Mouse (Mus musculus) spleen, postnatal 14 days (tissue): ENCODE measurements around the gene Tpbg.
"Not testable (repeated sequence)": the region's sequence is repeated elsewhere in the genome, so short reads cannot be mapped to it uniquely, and the experiment has no call there.

Source experiments
- DNase-seq, 2 experiments: peaks; one replicate each; pipeline ENCODE4 v3.0.0; 2021 to 2022; ENCODE audit warnings: low spot score in 2 of 2

Gene Tpbg

DNA sequence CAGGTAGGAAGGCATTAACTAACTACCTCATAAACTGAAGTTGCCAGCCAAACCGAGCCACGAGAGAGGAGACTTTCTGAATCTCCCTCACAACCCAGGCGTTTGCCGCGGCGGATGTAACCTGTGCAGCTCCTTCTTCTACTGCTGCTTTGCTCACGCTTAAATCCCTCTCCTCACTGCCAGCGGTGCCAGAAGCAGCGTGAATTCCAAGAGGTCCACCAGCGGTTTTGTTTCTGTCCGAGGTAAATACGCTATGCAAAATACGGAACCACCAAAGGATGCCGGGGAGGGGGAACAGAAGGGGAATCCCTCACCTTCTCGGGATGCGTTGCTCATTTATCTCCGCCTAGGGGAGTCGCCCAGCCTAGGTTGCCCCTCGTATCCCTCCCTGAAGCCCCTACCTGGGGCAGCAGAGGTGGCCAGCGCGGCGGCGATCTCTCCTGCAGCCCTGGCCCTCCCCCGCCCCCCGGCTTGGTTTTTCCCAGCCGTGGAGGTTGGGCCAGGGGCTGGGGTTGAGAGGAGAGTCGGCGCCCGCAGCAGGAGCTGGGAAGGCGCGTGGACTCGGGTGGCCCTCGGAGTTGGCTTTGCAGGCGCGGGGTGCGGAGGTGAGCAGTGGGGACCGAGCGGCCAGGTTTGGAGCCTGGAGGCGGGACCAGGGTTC lies at the start of gene Tpbg:
TSS of gene Tpbg (plus strand) at position 30 of the 661 bp plus-strand sequence.
- no peak for DNase-seq

DNA sequence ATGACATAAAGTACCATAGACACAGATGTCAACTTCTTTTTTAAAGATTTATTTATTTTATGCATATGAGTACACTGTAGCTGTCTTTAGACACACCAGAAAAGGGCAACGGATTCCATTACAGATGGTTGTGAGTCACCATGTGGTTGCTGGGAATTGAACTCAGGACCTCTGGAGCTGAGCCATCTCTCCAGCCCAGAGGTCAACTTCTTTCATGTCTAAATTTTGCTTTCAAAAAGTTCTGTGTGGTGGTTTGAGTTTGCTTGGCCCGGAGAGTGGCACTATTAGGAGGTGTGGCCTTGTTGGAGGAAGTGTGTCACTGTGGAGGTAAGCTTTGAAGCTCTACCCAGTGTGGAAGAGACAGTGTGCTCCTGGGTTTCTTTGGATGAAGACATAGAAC lies 40.2 kb upstream of the Tpbg start:
- not testable (repeated sequence) for DNase-seq

GRCm38 (mm10) chr9:85802563-85802962 lies 39.6 kb upstream of the Tpbg start:
- no peak for DNase-seq

DNA sequence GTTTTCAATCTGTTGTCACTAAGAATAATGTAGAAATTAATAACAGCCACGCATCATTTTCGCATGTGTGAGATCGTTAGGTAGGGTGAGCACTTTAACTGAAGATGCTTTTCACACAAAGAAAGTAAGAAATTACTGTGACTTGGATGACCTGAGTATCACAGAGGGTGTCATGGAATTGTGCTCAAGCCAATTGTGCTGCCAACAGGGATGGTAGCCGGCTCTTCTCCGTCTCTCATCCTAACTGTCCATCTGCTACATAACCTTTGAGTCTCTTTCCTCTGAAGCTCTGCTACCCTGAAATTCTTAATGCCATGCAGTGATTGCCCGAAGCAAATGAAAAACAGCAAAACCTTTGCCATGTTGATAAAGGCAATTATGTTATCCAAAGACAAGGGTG lies 35.8 kb upstream of the Tpbg start:
- no peak for DNase-seq

GRCm38 (mm10) chr9:85809246-85809645 lies 32.9 kb upstream of the Tpbg start:
- DNase-seq: no peak

DNA sequence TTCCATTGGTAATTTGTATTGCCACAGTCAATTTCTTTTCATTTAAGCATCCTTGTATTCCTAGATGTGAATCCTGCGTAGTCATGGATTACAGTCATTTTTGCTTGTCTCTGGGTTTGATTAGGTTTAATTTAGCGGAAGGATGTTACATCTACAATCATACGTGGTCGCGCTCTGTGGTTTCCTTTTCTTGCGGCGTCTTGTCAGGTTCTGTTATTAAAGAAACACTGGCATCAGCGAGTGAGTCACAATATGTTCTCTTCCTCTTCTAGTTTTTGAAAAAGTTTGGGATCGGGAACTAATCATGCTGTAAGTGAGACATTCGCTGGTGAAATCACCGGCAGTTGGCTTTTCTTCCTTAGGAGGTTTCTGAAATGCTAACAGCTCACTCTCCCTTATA lies 21.4 kb upstream of the Tpbg start:
- DNase-seq: no peak

GRCm38 (mm10) chr9:85835521-85836425 lies 6.4 kb upstream of the Tpbg start:
- DNase-seq: no peak

GRCm38 (mm10) chr9:85839626-85840025 lies 2.6 kb upstream of the Tpbg start:
- DNase-seq: no peak

- no peak for DNase-seq
Observed at GRCm38 (mm10) chr9:85841891-85842290, 289 bp upstream of the Tpbg start.

DNA sequence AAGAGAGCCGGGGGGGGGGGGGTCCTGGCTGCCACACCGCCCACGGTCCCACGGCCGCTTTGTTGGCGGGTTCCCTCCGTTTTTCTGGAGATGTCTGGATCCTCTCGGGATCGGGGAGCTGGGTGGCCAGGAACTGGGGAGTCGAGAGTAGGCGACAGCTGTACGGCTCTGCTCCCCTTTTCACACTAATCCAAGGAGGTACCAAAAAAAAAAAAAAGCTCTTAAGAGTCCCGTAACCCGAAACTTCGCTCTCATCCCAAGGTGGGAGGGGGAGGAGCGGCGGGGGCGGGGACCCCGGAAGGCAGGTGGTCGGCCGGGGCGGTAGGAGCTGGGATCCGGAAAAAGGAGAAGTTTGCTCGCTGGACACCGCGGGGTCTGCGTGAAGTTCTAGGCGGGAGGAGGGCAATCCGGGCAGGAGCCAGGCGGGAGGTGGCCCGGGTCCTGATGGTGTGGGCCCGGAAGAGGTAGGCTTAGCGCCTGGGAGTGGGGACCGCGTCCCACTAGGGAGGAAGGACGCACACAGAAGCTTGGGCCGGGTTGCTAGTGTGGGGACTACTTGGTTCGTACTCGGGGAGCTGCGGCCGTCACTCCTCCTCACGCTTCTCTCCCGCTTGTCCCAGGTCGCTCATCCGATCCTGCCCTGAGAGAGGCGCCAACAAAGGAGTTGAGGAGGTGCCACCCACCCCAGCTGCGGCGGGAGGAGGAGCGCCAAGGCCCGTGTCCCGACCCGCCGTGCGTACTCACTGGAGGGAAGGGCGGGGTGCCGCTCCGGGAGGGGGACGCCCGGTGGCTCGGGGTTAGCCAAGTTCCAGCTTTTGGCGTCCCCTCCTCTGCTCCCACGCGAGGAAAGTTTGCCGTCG lies 1.1 kb downstream of the Tpbg start:
- DNase-seq: no peak

DNA sequence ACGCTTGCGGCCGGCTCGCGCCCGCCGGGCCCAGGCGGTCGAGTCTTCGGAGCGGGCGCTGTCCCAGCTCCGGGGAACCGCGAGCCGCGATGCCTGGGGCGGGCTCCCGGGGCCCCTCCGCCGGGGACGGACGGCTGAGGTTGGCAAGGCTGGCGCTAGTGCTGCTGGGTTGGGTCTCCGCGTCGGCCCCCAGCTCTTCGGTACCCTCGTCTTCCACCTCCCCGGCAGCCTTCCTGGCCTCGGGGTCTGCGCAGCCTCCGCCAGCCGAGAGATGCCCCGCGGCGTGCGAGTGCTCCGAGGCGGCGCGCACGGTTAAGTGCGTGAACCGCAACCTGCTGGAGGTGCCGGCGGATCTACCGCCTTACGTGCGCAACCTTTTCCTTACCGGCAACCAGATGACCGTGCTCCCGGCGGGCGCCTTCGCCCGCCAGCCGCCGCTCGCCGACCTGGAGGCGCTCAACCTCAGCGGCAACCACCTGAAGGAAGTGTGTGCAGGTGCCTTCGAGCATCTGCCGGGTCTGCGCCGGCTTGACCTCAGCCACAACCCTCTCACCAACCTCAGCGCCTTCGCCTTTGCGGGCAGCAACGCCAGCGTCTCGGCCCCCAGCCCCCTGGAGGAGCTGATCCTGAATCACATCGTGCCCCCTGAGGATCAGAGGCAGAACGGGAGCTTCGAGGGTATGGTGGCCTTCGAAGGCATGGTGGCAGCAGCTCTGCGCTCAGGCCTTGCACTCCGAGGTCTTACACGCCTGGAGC lies 1.9 kb downstream of the Tpbg start:
- no peak for DNase-seq

- no peak for DNase-seq
Observed at GRCm38 (mm10) chr9:85844647-85844983, 2.4 kb downstream of the Tpbg start.

DNA sequence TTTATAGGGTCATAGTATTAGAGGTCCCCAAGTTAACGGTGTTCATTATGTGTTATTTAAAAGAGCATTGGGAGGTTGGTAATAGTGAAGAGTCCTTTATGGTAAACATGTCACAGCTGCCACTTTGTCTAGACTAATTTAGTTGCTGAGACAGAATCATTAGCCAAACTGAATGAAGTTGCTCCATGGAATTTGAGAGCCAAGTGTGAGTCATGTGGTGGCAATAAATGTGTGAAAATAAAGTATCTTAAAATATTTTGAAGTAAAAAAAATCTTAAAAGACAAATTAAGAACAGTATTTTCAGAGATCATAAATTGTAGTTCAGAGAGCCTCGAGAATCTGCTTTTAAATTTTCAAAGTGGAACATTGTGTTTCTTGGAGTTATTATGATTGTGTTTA lies 4.0 kb downstream of the Tpbg start:
- no peak for DNase-seq

DNA sequence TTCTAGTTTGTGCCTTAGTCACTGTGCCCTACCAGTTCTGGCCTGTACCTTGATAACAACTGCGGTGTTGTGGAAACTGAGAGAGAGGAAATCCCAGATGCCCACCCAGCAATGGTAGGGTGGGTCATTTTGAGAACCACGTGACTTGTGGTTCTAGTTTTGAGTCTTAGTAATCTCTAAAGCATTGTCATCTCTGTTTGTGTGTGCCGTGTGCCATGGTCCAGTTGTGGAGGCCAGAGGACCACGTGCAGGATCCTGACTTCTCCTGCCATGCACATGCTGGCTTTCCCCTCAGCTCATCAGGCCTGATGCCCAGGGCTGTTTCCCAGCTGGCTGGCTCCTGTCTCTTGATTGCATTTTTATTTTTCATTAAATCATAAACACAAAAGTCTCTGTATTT lies 12.6 kb downstream of the Tpbg start:
- no peak for DNase-seq

DNA sequence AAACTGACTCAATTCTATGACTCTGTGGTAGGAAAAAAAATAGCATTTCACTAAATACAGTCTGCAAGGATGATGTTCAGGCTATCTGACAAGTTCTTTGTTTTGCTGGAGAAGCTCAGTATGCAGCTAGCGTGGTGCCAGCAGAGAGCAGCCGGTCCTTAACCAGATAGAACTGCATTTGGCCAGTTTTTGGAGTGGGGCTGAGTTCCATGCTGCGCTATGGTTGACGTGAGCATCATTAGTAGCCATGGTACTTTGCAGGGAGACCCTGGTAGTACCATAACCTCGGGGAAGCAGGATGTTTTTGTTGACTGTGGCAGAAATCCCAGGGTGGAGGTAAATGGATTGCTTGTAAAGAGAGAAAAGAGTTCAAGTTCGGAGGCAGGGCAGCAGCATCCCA lies 14.3 kb downstream of the Tpbg start:
- no peak for DNase-seq

GRCm38 (mm10) chr9:85861065-85861464 lies 18.9 kb downstream of the Tpbg start:
- DNase-seq: no peak

DNA sequence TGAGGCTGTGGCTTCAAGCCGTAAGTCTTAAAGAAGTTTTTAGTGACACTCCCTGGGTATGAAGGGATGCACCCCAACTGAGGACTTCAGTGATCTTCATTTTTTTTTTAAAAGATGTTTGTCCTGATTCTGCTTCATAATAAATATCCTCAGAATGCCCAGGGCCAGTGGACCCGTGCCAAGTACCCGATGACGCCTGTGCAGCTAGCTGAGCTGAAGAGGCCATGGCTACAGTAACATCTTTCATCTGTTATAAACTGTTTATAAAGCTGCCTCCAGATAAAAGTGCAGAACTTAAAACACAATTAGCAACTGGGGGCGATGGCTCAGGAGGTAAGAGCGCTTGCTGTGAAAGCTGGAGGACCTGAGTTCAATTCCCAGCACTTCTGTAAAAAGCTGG lies 20.4 kb downstream of the Tpbg start:
- no peak for DNase-seq

DNA sequence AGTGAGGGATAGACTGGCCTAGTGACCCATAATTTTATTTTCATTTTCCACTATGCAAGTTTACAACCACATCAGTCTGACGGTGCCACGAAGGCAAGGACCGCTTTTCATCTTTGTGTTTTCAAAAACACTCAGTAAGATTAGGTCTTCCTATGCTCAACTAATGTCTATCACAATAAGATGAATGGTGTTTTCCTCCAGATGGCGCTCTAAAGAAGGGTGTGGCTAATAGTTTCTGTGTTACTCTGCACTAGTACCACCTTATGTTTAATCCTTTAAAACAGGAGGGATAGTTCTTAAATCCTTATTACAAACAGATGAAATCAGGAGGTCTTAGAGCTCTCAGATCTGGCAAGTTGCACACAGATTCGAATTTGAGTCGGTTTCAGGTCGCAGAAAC lies 30.7 kb downstream of the Tpbg start:
- DNase-seq: no peak

GRCm38 (mm10) chr9:85893681-85894080 lies 51.5 kb downstream of the Tpbg start:
- DNase-seq: no peak
